Mouse (Mus musculus): ENCODE data around the gene Sertad1.

GRCm38 (mm10) chr7:27480506-27480905 lies 6.2 kb upstream of the Sertad1 start:
- TF ChIP-seq CTCF (IDR thresholded peaks at IDR 0.05; ENCODE audit: extremely low read depth, insufficient read depth, low read length), result no peak
- no peak for TF ChIP-seq POLR2A (IDR thresholded peaks at IDR 0.05; ENCODE audit: extremely low read depth, insufficient read depth, low read length)

Measured in cortical plate, adult 2 months (tissue).